Mouse (Mus musculus) 416B (cell line): ENCODE data around the gene Tex14.
"Not testable (repeated sequence)": the region's sequence is repeated elsewhere in the genome, so short reads cannot be mapped to it uniquely, and the experiment has no call there.

Source experiments
- DNase-seq: peaks from one replicate; pipeline ENCODE4 v3.0.0; 2011; ENCODE audit warnings: low read depth

The Tex14 gene

DNA sequence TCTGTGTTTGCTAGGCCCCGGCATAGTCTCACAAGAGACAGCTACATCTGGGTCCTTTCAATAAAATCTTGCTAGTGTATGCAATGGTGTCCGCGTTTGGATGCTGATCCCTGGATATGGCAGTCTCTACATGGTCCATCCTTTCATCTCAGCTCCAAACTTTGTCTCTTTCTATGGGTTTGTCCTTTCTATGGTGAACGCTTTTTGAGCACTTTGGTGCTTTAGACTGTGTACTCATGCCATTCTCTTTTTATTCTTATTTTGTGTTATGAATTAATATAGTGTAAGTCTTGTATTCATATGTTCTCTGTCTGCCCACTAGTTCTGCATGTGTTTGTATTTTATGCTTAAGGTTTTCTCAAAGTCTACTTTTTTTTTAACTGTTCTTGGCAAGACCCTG lies 67.2 kb downstream of the Tex14 start:
- DNase-seq, result peak; percentile 48

DNA sequence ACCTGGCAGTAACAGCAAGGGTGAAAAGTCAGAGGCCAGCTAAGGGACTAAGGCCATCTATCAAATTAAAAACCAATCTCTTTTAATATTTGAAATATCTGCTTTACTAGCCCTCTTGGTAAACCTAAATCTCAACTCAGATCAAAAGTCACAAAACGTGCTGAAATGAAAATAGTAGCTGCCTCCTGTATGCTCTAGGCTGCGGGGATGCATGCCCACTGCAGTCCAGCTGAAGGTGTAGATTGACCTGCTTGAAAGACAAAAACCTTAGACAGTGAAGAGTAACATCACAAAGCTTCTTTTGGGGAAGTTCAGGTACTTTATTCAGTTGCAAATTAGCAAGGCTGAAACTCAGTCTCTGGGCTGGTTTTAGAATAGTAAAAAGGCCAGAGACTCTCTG lies 74.3 kb downstream of the Tex14 start:
- not testable (repeated sequence) for DNase-seq

DNA sequence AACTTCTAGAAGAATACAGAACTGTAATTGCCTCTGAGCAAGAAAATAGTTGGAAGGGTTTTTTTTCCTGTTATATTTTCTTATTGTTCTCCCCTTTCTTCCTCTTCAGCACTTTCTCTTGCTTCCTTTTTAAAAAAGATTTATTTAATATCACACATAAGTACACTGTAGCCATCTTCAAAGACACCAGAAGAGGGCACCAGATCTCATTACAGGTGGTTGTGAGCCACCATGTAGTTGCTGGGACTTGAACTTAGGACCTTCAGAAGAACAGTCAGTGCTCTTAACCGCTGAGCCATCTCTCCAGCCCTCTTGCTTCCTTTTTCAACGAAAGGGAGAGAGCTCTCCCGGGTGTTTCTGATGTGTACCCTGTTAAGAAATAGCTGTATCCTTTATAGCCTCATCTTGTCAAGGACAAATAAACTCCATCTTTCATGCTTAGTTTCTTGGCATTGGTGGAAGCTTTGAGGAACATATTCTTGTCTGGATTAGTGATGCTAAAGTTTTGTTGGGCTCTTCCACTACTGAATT lies 79.0 kb downstream of the Tex14 start:
- peak; percentile 45 for DNase-seq

DNA sequence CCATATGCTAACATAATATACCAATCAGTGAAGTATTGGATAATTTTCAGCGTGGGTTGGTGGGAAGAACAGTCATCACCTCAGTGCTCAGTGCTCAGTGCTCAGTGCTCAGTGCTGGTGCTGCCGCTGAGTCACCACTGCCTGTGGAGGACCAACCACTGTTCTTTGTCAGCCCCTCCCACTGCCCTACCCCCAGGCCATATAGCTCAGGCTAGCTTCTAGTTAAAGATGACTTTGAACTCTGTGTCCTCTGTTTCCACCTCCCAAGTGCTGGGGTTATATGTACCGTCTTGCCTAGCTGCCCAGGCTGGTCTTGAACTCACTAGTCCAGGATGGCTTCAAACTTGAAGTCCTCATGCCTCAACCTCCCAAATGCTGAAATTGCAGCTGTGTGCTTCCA lies 84.1 kb downstream of the Tex14 start:
- DNase-seq, result no peak

DNA sequence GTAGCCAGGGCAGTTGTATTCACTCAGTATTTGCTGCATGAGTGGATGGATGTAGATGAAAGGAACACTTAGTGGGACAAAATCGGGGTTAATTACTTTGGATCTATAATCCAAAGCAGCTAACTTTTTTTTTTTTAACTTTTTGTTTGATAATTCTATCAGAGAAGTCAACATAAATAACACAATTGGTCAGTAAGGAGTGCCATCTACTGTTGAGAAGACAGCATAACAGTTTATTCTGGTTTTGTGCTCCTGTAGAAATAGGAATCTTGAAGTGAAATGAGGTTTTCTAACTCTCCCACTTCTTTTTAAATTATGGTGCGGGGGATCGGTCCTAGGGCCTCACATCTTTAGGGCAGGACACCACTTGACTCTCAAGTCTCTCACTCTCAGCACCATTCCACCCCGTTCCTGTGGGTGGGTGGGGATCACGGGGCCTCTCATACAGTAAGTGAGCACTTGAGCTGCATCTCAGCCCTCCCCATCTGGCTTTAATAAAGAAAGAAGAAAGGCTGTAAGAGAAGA lies 99.9 kb downstream of the Tex14 start:
- peak; percentile 70 for DNase-seq

DNA sequence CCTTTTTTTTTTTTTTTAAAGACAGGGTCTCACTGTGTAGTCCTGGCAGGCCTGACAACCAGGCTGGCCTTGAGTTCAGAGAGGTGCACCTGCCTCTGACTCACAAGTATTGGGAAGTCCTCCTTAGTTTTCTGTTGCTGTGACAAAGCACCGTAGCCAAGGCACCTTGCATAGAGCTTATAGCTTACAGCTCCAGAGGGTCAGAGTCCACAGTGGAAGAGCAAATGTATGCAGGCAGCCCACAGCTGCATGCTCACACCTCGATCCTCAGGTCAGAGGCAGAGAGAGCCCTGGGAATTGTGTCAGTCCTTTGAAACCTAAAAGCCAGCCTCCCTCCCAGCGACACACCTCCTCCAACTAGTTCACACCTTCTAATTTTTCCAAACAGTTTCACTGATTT lies 101.6 kb downstream of the Tex14 start:
- DNase-seq, result no peak

DNA sequence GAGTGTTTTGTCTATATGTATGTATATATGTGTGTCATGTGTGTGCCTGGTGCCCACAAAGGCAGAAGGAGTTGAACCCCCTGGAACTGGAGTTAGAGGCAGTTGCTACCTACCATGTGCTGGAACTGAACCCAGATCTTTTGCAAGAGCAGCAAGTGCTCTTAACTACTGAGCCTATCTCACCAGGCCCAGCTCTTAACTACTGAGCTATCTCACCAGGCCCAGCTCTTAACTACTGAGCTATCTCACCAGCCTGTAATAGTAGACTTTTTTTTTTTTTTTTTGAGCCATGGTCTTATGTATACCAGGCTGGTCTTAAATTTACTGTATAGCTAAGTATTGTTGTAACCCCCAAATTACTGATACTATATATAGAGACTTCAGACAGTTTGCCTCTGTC lies 102.2 kb downstream of the Tex14 start:
- no peak for DNase-seq

DNA sequence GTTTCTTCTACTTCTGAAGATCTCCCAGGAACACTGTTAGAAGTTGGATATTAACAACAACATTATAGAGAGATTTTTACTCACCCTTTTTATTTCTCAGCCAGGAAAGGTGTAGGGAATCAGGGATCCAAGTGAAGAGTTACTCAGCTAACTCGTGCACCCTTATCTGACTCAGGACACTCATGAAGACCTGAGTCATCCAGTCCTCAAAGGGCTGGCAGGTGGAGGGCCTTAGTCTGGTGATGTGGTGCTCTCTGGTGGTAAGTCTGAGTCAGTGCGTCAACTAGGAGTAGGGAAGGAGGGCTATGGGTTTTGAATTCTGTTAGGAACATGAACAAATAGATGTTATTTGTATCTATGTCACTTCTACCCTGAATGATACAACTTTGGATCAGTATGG lies 114.4 kb downstream of the Tex14 start:
- DNase-seq, result peak; percentile 87

DNA sequence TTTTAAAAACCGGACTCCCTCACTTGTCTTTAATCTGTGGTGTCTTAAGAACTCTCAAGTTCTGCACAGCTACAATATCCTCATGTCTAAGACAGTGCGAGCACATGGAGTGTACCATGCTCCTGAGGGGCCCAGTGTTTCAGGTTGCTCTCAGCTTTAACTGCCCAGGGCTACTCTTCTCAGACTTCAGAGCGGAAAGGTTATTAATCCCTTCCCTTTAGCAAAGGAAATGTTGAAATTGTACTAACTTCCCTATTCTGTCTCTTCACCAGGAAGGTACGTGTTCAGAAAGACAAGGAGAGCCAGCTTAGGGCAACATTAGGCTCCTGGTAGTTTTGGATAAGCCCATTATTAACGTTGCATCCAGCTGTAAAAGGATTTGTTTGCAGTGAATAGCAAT lies 118.6 kb downstream of the Tex14 start:
- DNase-seq, result peak; percentile 71

DNA sequence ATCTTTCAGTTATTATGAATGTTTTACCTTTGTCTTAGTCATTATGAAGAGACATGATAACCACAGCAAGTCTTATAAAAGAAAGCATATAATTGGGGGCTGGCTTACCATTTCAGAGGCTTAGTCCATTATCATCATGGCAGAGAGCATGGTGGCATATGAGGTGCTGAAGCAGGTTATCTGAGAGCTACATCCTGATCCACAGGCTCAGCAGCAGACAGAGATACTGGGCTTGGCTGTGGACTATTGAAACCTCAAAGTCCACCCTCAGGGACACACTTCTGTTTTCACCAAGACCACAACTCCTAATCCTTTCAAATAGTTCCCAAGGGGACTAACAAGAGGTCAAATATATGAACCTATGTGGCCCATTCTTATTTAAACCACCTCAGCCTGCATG lies 119.1 kb downstream of the Tex14 start:
- DNase-seq, result no peak

DNA sequence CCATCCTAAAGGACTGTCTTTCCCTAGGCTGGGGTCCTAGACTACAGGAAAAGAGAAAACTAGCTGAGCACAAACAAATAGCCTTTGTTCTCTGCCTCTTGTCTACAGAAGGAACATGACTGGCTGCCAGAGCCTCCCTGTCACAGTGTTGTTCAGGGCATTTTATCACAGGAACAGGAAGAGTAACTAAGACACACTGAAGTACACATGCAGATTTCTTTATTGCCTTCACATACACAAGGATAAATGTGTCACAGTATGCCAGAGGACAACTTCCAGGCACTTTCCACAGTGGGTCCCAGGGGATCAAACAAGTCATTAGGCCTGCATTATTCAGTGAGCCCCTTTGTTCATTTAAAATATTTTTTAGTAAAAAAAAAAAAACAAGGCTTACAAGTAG lies 119.9 kb downstream of the Tex14 start:
- no peak for DNase-seq

DNA sequence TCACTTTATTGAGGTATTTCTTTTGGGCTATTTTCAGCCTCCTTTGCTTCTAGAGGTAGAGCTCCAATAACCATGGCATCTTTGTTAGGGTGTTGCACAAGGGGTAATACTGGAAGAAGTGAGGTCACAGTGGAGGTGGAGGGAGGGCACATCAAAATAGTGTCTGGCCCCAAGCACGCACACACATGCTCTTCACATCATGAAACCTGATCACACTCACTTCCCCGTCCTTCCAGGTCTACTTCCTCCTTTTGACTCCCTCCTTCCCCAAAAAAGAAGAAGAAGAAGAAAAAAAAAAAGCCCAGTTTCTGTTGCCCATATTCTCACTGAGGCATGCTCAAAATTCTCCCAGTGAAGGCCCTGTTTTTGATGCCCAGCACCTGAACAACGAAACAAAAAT lies 122.5 kb downstream of the Tex14 start:
- DNase-seq, result peak; percentile 57

DNA sequence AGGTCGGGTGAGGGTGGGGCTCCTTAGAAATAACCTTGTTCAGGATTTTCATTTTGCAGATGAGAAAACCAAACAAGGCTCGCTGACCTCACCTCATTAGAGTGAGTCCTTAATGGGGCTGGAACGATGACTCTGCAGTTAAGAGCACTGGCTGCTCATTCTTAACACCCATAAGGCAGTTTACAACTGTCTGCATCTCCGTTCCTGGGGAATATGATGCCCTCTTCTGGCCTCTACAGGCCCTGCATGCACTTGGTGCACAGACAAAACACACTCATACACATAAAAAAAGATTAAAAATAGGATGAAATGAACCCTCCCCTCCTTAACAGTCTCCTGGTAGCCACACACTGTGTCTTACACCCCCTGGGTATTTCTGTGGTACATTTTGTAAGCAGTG lies 123.1 kb downstream of the Tex14 start:
- DNase-seq, result peak; percentile 56

DNA sequence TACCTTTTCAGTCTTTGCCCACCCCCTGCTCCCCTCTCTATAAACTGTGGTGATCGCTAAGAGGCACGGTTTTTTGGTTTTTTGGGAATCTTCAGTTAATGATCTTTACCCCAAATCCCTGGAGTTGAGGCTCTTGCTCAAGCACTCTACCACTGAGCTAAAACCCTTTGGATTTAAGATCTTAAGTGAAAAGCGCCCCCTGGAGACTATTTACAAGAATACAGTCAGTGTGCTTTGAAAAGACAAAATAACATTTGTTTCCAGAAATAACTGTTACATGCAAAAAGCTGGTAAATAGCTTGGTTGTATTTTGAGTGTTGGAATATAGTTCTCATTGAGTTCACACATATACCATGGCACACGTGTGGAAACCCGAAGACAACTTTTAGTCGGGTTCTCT lies 126.8 kb downstream of the Tex14 start:
- DNase-seq, result peak; percentile 62

DNA sequence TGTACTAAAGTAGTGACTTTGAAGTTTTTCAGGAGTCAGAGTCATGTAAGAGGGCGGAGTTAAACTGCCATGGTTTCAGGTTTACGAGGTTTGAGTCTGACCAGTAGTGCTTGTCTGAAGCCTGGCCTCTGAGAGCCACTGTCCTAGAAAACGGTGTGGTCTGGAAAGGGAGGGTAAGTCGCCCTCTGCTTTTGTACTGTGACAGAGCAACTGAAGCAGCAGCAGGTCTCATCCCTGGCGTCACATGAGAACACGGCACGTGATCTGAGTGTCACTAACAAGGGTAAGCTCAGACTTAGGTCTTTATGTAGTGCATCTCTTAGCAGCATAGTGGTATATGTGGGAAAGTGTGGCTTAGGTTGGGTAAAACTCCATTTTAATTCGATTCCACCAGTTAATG lies 137.4 kb downstream of the Tex14 start:
- DNase-seq, result peak; percentile 49

DNA sequence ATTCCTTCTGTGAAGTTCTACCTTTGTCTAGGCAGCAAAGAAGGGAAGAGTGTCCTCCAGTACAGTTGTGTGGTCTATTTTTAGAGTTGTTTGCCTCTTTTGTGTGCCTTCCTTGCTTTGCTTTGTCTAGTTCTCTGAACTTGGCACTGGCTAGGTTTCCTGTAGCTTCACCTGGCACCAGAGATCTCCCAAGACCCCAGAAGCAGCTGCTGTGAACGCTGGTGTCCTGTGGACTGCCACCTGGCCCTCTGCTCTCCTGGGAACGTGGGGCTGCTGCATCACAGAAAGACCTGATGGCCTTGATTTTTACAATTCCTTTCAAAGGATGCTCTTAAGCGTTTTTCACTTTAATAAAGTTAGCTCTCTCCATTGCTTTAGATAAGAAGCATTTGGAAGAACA lies 138.0 kb downstream of the Tex14 start:
- DNase-seq, result no peak

DNA sequence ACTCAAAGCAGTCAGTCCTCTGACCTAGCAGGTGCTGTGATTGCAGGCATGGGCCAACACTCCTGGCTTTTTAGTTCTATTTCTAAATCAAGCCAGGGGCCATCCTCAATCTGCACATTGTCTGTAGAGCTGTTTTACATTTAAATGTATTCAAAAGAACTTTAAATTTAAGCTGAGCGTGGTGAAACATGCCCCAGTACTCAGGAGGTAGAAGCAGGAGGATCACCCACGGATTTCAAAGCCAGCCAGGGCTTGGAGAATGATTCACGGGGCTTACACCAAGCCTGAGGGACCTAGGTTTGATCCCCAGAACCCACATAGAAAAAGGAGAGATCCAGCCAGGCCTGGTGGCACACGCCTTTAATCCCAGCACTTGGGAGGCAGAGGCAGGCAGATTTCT lies 148.5 kb downstream of the Tex14 start:
- no peak for DNase-seq

DNA sequence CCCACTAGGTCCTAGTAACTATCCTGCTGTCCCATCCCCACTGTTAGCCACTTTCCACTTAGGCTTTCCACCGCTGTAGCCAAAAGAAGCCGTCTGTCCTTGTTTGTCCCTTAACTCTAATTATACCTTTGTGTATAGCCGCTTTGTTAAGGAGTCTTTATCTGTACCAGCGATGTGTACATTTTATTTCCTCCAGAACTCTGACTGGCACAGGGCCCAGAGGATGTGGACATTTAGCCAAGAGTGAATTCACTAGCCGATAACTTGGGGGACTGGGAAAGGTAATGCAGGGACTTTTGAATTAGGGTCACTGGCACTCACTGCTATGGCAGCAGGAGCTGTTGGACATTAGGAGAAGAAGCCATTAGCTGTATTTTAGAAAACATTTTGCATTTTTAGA lies 149.5 kb downstream of the Tex14 start:
- DNase-seq, result peak; percentile 25

DNA sequence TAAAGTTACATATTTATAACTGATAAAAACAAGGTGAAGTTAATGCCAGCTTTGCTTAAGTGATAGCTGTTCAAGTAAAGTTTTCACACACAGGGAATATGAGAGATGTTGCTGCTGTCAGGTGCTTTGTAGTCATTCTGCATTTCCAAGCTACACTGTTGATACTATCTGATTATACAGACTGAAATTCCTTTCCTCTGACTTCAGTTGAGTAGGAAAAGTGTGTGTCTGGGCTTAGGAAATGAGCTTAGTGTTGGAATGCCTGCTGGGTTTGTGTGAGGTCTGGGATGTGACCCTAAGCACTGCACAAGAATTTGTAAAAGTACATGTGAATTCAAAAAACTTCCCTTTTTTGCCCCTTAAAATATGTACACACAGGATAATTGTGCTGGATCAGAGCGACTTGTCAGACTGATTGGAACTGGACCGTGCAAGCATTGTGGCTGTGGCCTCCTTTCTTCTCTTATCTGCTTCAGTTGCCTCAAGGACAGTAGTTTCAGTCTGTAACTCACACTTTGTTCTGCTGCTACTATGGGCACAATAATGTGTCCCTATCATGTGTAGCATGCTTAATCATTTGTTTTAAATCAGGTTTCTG lies 150.3 kb downstream of the Tex14 start:
- no peak for DNase-seq

DNA sequence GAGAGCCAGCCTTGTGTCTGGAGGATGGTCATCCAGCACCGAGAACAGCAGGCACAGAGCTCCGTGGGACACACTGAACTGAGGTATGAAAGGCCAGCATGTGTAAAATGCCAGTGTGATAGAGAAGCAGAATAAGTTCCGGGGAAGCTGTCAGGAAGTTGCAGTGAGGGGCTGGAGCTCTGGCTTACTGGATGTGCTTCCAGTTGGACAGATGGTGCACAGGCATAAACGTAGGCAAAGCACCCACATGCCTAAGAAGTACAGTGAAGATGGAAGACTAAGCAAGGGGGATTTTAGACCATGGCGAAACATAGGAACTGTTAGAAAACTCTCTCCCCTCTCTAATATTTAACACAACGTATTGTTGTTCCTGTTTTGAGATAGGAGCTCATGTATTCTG lies 156.3 kb downstream of the Tex14 start:
- DNase-seq, result no peak

DNA sequence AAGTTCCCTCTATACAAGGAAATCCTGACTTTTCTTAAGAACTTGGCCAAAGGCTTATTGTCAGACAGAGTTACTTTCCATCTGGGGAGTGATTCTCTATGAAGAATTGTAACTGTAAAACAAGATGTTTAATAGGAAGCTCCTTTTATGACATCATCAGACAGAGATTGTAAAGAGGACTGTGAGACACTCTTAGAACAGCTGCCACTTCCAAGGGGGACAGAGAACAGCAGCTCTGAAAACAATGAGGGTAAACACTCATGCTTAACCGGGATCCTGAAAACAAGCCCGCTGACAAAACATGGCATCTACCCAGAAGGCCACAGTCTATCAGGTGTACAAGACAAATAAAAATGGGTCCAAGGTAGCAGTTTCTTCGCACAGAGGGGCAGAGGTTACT lies 161.6 kb downstream of the Tex14 start, which contains the start of gene Gm11492:
Gm11492 (plus strand) TSS at position 153 of the 400 bp plus-strand sequence.
- DNase-seq, result no peak

DNA sequence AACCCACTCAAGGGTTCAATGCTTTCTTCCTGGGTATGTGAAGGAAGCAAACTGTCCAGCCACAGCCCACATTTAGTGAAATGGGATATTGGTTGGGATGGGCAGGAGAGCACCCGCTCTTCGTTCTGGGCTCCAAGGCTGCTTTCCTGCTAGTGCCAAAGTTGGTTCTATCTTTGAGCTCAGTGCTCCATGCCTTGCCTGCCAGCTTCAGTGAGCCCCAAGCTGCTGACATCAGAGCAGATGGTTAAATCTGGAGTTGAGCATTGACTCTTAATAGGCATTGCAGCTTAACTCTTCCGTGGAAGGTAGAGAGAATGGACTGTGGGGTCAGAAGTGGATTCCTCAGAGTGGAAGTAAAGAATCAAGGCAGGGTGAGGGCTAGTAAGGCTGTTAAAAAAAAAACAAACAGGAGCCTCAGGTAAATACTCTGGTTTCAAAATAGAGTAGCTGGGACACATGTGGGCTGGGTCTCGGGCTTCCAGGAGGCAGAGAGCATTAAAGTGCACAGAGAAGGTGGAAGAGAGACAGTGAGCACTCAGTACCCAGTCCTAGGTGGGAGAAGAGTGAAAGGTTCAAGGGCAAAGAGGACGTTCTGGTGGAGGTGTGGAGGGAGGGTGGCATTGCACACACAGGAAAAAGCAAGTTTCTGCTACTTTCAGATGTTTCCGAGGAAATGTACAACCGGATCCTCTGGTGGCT lies 163.5 kb downstream of the Tex14 start, which contains the start of gene Sept4:
Sept4 (plus strand) TSS at position 649 of the 699 bp plus-strand sequence.
- no peak for DNase-seq

DNA sequence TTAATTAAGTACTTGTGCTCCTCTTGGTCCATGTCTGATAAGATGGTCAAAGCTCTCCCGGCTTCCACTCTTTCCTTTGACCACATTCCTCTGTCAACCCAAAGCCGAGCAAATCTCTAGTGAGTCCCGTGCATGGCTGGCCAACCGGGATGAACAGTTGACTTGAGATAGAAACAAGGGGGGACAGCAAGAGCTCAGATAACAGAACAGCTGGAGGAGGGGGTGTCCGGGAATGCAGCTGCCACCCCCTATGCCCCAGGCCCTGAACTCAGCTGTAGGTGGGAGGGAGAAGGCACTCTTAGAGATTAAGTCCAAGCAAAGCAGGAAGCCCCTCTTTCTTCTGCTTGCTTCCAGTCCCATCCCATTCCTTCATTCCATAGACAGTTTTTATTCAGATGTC lies 165.9 kb downstream of the Tex14 start:
- no peak for DNase-seq
